Mouse (Mus musculus) 416B (cell line): Measurements from ENCODE around the gene Dspp.
A peak's percentile ranks its signal among the peaks of the same experiment; 100 is the strongest.

Experiments used
- DNase-seq: peaks from one replicate; pipeline ENCODE4 v3.0.0; 2011; ENCODE audit warnings: low read depth

The Dspp gene

DNA sequence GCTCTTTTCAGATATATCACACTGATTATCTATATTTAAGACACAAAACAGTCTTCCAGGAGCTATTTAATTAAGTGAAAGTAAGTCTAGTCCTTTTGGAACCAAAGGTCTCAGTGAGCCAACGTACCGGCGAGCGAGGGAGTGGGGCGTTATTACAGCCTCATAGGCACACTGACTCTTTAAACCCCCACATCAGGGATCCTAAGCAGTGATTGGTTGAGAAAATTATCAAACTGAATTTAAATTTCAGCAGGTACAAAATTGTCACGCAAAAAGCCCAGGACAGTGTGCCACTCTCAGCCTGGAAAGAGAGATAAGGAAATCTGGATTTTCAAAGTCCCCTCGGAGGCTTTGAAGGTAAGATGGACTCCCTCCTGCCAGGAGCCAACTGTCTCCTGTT lies at the start of gene Dspp:
Gene Dspp (plus strand): TSS at position 301 of the 400 bp plus-strand sequence.
- DNase-seq: no peak

DNA sequence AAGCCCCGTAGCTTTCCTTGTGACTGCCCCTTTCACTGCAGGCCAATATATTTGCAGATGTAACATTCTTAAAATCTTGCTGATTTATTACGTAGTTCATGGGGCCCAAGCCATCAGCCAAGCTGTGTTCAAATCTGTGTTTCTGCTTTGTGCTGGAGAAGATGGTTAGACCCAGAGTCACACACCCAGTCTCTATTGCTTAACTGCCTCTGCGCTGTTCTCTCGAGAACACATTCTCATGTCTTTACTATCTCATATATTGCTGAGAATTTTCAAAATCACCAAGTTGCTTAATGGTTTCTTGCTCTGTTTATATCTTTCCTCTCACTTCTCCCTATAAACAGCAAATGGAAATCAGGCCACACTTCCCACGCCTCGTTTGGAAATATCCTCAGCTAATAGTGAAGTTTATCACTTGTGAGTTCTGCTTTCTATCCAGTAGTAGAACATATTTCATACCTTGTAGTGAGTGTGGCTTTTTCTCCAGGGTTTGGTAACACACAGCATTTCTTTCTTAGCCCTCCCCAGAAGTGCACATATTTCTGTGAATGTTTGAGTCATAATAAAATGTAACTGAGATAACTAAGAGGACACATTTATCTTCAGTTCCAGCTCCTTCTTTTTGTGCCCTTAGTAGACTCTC lies 46.4 kb upstream of the Dspp start:
- no peak for DNase-seq

DNA sequence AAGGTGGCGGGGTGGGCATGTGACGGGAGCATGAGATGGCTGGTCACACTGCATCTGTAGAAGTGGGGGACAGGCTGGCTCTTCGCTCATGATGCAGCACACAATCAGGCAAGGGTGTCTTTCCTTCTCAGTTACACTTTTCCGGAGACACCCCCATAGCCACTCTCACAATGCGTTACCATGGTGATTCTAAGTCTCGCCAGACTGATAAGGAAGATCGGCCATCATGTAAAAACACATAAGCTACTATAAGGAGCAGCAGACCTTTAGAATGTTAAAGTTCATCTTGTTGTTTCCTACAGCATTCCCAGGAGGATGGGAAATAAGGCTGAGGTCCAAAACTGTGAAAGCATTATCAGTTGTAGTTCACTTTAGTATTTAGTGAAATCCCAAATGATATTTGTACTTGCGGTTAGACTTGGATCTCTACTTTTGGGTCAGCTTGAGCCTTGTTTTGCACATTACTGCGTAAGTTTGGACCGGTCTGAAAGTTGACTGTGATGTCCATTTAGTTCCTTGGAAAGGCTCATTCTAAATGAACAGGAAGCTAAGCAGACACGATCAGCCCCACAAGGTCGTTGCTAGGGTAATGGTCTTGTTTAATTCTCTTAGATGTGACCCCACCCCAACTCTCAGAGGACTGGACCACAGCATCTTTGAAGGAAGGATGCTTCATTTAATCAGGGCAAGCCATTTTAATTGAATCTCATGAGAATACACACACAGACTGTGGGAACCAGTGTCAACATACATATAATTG lies 43.8 kb upstream of the Dspp start:
- no peak for DNase-seq

- DNase-seq: no peak
Measured at GRCm38 (mm10) chr5:104127351-104127750, 43.2 kb upstream of the Dspp start.

DNA sequence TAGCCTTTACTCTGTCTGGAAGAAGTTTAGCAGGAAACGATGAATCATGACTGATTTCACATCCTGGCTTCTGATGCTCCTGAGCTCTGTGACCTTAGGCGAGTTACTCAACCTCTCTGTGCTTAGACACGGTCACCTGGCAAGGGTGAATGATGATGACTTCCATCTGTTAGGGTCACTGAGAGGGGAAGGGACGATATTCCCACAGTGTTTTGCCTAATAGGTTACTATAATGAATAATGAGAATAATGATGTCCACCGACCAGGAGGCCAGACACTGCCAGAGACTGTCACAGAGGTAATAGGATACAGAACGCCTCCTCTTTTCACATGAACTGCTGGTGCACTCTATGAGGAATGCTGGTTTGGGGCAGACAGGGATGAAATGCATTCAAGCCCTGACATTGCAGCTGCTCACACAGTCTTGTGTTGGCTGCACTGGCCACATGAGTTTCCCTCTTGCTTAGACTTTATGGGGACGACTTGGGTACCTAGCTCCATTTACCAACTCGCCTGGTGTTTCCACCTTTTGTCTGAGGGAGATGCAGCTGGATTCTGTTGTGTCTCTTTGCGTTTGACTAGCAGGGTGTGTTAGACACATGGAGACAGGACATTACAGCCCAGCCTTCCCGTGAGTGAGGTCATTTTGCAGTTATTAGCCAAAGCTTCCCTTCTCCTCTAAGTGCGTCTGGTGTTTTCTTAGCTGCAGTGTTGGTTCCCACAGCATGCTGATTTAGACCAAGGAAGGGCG lies 42.1 kb upstream of the Dspp start:
- peak; percentile 29 for DNase-seq

GRCm38 (mm10) chr5:104130891-104131290 lies 39.6 kb upstream of the Dspp start:
- DNase-seq: no peak

GRCm38 (mm10) chr5:104131544-104131943 lies 39.0 kb upstream of the Dspp start:
- peak; percentile 74 for DNase-seq

DNA sequence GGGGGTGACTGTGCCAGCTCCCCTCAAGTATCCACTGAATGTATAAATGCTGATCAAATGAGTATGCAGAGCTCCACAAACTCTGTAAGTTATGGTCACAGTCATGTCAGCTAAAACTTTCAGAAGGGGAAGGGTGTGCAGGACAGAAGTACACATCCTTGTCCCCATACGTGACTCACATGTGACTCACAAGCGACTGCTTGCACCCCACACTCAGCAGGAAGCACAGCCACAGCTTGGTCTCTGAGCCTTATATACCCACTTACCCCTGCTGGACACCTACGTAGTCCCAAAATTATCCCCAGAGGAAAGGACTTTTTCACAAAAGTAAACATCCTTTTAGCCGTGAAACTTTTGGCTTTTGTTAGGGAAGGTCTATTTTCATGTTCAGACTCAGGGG lies 36.8 kb upstream of the Dspp start:
- peak; percentile 84 for DNase-seq

GRCm38 (mm10) chr5:104137920-104138541 lies 32.5 kb upstream of the Dspp start:
- no peak for DNase-seq

DNA sequence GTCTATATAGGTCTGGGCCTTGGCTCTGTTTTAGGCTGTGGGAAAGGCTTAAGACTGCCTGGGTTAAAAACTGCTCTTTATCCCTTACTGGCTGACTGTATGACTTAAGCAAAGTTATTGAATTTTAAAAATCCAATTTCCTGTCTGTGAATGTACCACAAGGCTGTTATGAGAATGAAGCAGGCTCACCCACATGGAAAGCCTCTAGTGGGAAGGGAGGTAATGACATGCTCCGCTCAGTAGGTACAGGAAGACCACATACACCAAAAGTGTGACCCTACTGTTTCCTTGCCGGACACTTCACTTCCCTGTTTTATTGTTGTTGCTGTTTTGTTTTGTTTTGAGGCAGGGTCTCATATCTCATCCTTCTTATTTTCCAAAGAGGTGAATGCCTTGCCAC lies 29.4 kb upstream of the Dspp start:
- DNase-seq: peak; percentile 22

DNA sequence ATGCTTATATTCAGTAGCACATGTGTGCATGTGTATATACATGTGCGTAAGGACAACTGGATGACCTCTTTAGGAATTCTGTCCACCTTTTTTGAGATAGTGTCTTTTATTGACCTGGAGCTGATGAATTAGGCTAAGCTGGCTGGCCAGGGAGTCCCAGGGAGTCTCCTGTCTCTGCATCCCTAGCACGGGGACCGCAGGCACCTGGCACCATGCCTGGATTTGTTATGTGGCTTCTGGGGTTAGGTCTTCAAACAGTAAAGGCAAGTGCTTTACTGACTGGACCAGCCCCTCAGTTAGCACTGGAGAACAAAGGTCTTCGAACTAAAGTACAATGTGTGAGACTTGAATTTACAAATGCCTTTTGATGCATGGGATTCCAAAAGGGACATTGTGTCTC lies 26.5 kb upstream of the Dspp start:
- no peak for DNase-seq

DNA sequence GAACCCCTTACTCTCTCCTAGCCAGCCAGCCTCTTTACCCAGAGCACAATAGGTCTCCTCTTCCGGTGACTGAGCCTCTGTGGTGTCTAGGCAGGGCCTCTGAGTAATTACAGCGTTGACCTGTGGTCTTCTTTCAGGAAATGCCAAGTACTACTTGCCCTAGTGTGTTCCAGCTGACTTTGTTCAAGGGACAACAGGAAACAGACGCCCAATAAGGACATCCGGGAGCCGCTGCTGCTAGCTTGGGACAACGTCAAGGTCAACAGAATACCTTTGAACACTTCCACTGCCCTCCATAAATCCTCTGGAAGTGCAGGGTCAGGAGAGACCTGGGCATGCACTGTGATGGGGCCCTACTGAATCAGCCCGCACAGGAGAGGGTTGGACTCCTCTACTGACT lies 21.2 kb upstream of the Dspp start:
- DNase-seq: peak; percentile 89

DNA sequence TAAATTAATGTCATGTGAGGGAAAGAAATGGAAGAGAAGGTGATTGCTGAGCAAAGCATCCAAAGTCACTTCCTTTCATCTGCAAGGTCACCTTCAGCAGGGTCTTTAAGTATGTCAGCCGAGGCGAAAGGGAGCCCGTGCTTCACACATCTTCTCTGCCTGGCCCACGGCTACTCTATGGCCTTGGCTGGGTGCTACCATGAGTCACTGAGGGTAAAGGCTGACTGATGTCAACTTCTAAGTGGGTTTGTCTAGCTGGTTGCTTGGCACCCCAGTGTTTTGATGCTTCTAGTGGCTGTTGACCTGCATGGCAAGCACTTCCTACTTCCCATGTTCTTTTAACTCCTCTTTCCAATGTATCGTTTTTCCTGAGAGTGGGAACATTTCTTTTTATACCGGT lies 20.3 kb upstream of the Dspp start:
- DNase-seq: no peak

- DNase-seq: no peak
Measured at GRCm38 (mm10) chr5:104157701-104158100, 12.8 kb upstream of the Dspp start.

DNA sequence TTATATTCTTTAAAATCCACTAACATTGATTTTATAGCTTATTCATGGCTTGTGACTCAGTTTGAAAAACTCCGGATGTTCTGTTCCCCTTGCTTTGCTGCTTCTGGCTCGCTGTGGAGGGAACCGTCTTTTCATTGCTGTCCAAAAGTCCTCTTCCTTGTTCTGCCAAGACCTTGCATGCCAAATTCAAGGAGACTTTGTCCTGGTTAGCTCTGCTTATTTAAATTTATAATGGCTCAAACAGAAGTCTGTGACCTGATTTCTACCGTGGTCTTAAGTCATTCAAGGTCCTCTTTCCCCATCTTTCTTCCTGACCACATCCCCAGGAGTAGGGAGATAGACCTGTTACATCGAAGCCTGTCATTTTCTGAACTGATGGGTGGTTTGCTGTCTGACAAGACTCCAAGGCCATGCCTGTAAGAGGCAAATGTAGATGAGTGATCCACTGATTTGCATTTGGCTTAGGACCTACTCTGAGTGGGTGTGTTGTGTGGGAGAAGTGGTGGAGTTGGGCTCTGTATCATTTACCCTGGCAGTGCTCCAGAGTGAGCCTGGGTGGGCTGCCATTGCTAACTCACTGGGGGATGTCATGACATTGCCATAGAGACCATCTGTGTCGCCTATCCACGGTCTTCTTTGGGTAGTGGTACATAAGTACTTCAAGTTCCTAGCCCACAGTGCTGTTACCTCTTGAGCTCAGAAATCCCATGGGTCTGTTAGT lies 12.0 kb upstream of the Dspp start:
- no peak for DNase-seq

GRCm38 (mm10) chr5:104160581-104160980 lies 9.9 kb upstream of the Dspp start:
- DNase-seq: peak; percentile 9

DNA sequence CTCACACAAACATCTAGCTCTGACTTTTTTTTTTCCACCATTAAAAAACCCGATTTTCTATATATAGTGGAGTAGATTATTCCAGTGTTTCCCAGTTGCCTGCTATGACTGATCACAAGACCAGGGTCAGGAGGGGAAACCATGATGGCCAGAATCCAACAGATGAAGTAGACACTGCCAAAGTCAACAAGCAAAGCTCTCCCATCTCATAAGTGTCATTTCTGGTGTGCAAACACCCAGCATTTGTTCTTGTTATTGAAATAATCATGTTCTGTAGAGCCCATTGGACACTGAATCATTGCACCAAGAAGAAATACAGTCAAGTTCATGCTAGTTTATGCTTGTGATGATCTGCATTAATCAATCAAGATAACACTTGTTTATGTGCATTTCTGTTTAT lies 9.1 kb upstream of the Dspp start:
- DNase-seq: no peak

DNA sequence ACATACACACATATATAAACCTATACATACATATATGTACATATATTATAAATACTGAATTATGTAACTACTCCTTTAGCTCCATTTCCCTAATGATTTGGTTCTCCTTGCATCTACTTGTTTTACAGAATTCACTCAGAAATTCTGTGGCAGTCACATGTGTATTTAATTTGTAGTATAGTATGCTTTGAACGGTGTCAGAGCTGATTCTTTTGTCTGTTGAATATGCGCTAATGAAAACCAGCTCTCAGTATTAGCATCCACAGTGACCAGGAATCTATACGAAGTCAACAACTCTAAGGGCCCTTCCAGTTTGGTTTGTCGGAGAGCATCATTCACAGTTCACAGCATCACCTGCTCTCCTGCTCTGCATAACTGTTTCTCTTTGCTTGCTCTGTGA lies 7.0 kb upstream of the Dspp start:
- DNase-seq: no peak

- no peak for DNase-seq
Measured at GRCm38 (mm10) chr5:104173094-104173493, 2.6 kb downstream of the Dspp start.

DNA sequence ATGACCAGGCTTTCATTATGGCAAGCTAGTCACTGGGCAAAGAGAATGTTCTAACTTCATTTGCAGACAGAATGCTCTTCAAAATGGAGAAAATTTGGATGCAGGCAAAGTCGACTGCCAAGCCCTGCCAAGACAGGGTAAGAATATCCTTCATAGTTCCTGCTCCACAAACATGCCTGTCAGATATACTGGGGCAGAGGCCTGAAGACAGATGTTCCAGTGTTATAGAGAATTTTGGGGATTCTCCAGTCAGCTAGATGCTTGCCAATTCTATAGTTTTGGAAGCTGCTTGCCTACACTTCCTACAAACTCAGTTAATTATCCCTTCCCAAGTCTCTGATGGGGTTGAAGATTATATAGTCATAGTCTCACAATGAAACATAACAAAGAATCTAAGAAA lies 13.2 kb downstream of the Dspp start:
- DNase-seq: no peak

- DNase-seq: no peak
Measured at GRCm38 (mm10) chr5:104187281-104187680, 16.8 kb downstream of the Dspp start.

- DNase-seq: no peak
Measured at GRCm38 (mm10) chr5:104195086-104195485, 24.6 kb downstream of the Dspp start.
